Comparison of ENCODE assay signal across 9 mouse cellular contexts in the genomic region with DNA sequence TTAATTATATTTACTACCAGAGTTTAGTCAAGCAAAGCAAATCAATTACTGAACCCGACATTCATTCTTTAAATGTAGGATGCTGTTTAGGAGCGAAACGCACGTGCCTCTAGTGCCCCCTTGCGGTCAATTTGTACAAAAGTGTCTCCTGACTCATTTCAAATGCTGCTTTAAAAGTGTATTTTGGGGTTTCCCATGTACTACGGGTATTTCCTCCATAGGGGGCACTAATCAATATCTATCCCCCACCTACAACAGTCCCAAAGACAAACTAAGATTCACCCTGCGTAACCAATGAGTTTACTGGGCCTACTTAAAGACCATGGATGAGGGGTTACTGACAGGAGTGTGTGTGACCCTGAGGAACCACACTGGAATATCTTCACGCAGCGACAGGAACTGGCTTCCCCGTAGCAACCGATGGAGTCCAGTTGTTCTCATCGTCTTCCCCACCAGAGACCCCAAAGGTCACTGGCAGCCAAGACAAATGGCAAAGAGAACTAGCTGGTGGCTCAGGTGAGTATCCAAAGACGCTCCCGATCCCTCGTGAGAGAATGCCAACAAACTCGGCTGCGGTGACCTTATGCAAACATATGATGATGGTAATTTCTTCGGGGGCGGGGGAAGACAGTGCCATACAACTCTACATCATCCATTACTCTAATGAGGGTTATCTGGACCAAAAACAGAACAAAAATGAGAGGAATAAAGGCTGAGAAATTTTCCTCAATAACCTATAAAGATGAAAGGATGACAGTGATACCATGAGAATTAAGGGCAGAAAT. TPM values are rescaled to one million over a fixed set of nuclear protein-coding genes. Genes with fewer than 3 reads are reported as not detected.
A peak's percentile ranks its signal among the peaks of the same experiment; 100 is the strongest.
DNase-seq lines count a peak whose midpoint lies in the region; ATAC-seq and TF ChIP-seq lines count a peak whose summit lies in the region.
"Had no signal": no experiment of that assay in that cellular context is flagged by ENCODE, and none has a peak within 500 bp of the region (broad histone marks: within the 10 kb centered on the region; RNA-seq: fewer than 3 reads in every experiment).

No protein-coding gene starts in this region.

- WGBS in heart, adult 2 months: 54% methylated on average over 19 of the region's 19 CpGs
- WGBS in heart, embryonic 12.5 days: 52% methylated on average over 19 of the region's 19 CpGs
- WGBS in midbrain, embryonic 16.5 days: 57% methylated on average over 19 of the region's 19 CpGs

- TF ChIP-seq EP300 in heart, adult 2 months (IDR thresholded peaks at IDR 0.05; ENCODE audit: insufficient read depth, low read depth, low read length): 0 out of 2 replicates have a peak, but pooled peaks have one; percentile 45

- H3K9ac ChIP-seq in heart, adult 2 months (ENCODE audit: low read depth, low read length): no peak overlapping the region
- H3K9ac ChIP-seq in heart, embryonic 12.5 days: no peak overlapping the region
- no peak overlapping the region for H3K9ac ChIP-seq in midbrain, embryonic 16.5 days (ENCODE audit: low read depth, low read length)

- TF ChIP-seq POLR2A in heart, adult 2 months (IDR thresholded peaks at IDR 0.05; ENCODE audit: insufficient read depth, low read depth, low read length): no peak

- TF ChIP-seq CTCF in heart, adult 2 months (IDR thresholded peaks at IDR 0.05): peak; percentile 93; the same call in 1 of the 2 replicates

- H3K36me3 ChIP-seq in heart, adult 2 months (ENCODE audit: control insufficient read depth, insufficient read depth, low read length): no peaks in the 10 kb centered on the region
- peaks cover 4% of the 10 kb centered on the region; the same call in 1 of the 2 replicates for H3K36me3 ChIP-seq in heart, embryonic 12.5 days
- H3K36me3 ChIP-seq in midbrain, embryonic 16.5 days (ENCODE audit: control insufficient read depth, insufficient read depth, low read length): peaks cover 3% of the 10 kb centered on the region; the same call in 1 of the 2 replicates

- no peak overlapping the region for H3K4me2 ChIP-seq in heart, embryonic 12.5 days
- no peak overlapping the region for H3K4me2 ChIP-seq in midbrain, embryonic 16.5 days (ENCODE audit: low read length)

- H3K27ac ChIP-seq in heart, adult 2 months: no peak overlapping the region
- no peak overlapping the region for H3K27ac ChIP-seq in heart, embryonic 12.5 days (ENCODE audit: poor library complexity, severe bottlenecking)
- H3K27ac ChIP-seq in midbrain, embryonic 16.5 days (ENCODE audit: low read length): no peak overlapping the region

- no peaks in the 10 kb centered on the region for H3K27me3 ChIP-seq in heart, adult 2 months (ENCODE audit: control insufficient read depth, insufficient read depth, low read length)
- no peaks in the 10 kb centered on the region for H3K27me3 ChIP-seq in heart, embryonic 12.5 days (replicated peaks)
- no peaks in the 10 kb centered on the region for H3K27me3 ChIP-seq in midbrain, embryonic 16.5 days (ENCODE audit: control insufficient read depth, insufficient read depth, low read depth, low read length)

- peak; percentile 58 to 76 for DNase-seq in heart, adult 2 months
- peak; percentile 70 to 88 for DNase-seq in cerebellum, postnatal 25 days
- DNase-seq in gastrocnemius, postnatal 10 days: peak; percentile 82
- peak; percentile 73 for DNase-seq in kidney, adult 18-20 months
- DNase-seq in left cerebral cortex, postnatal 4 days: peak; percentile 79
- peak; percentile 33 to 68 for DNase-seq in spleen, postnatal 14 days (ENCODE audit: low spot score in 2 of 2)

- H3K4me1 ChIP-seq in heart, adult 2 months (ENCODE audit: control insufficient read depth, insufficient read depth, low read length): no peaks in the 10 kb centered on the region
- no peaks in the 10 kb centered on the region for H3K4me1 ChIP-seq in heart, embryonic 12.5 days (replicated peaks)
- H3K4me1 ChIP-seq in midbrain, embryonic 16.5 days (ENCODE audit: control insufficient read depth, insufficient read depth, low read length): no peaks in the 10 kb centered on the region

- no peak for ATAC-seq in heart, embryonic 12.5 days (ENCODE audit: insufficient number of reproducible peaks, low FRiP score)
- peak; percentile 73 for ATAC-seq in midbrain, embryonic 16.5 days

- no peaks in the 10 kb centered on the region for H3K79me2 ChIP-seq in heart, adult 2 months (replicated peaks; ENCODE audit: control insufficient read depth, insufficient read depth, low read length)

- H3K9me3 ChIP-seq in heart, embryonic 12.5 days (replicated peaks): no peaks in the 10 kb centered on the region; the same call in 1 of the 2 replicates
- no peaks in the 10 kb centered on the region for H3K9me3 ChIP-seq in midbrain, embryonic 16.5 days (replicated peaks; ENCODE audit: control insufficient read depth, low read length, poor library complexity, severe bottlenecking)

- intact Hi-C loops in heart, adult 2 months (cut with DNase I): loop anchor here (1.0 to 10.0 kb wide), 3 partner anchors 228 to 373 kb away; no protein-coding TSS in a partner anchor
- intact Hi-C loops in left cerebral cortex, postnatal 4 days (cut with DNase I): no loop called here

- H3K4me3 ChIP-seq in heart, adult 2 months: no peak overlapping the region
- no peak overlapping the region for H3K4me3 ChIP-seq in heart, embryonic 12.5 days
- H3K4me3 ChIP-seq in midbrain, embryonic 16.5 days (ENCODE audit: low read depth, low read length): no peak overlapping the region
- H3K4me3 ChIP-seq: myocyte had no signal

RNA-seq across cellular contexts. Expression of a gene that starts 14.4 kb away (rescaled TPM):
- 1 to 10 TPM; 2.1 to 2.3 TPM for total RNA-seq in heart, adult 2 months (2021)
- 2.8 and 3.4 TPM in 2 replicates for polyA plus RNA-seq in heart, adult 2 months (2012; rRNA removed)
- polyA plus RNA-seq in heart, embryonic 12.5 days (2016; fragmentation: Nextera tagmentation; extraction: Ambion mirVana): 3.1 and 3.3 TPM in 2 replicates
- 1 to 10 TPM; 1.8 to 2.8 TPM for total RNA-seq in gastrocnemius, postnatal 10 days (2021)
- 1 to 10 TPM; 2.3 to 2.5 TPM for total RNA-seq in left cerebral cortex, postnatal 4 days (2021)
- 1.1 and 1.3 TPM in 2 replicates for polyA plus RNA-seq in midbrain, embryonic 16.5 days (2015; fragmentation: Nextera tagmentation; extraction: Ambion mirVana)

RNA-seq across cellular contexts. Expression of a gene that starts 42.0 kb away (rescaled TPM):
- under 1 TPM; 0.43 to 0.44 TPM for total RNA-seq in heart, adult 2 months (2021)
- polyA plus RNA-seq in heart, adult 2 months (2012; rRNA removed): 0.51 and 0.82 TPM in 2 replicates
- 0.66 and 0.74 TPM in 2 replicates for polyA plus RNA-seq in heart, embryonic 12.5 days (2016; fragmentation: Nextera tagmentation; extraction: Ambion mirVana)
- under 1 TPM; 0.31 to 0.34 TPM for total RNA-seq in gastrocnemius, postnatal 10 days (2021)
- total RNA-seq in left cerebral cortex, postnatal 4 days (2021): 1 to 10 TPM; 5.6 to 6.2 TPM
- polyA plus RNA-seq in midbrain, embryonic 16.5 days (2015; fragmentation: Nextera tagmentation; extraction: Ambion mirVana): 1.8 and 2.0 TPM in 2 replicates

Comparison
In these comparisons a context has a peak if more than half of its experiments do, and no peak if none do; other contexts are left out.
1. RNA of a gene that starts 42.0 kb away (total RNA-seq): 5.6 to 6.2 TPM in left cerebral cortex, postnatal 4 days; 0.43 to 0.44 TPM in heart, adult 2 months and 0.31 to 0.34 TPM in gastrocnemius, postnatal 10 days; every median in the first group is over 4 times any median in the second.
2. Peak in every context shown above with its lines, with median percentiles within 50 percentile points of each other: DNase-seq.